Mouse (Mus musculus): ENCODE data around the gene Dnase1l1. TPM values are rescaled to one million over a fixed set of nuclear protein-coding genes. Genes with fewer than 3 reads are reported as not detected.
A peak's percentile ranks its signal among the peaks of the same experiment; 100 is the strongest.

Gene Dnase1l1
- polyA plus RNA-seq (2014; fragmentation: Nextera tagmentation; extraction: Ambion mirVana), result 4.6 and 6.2 TPM in 2 replicates

DNA sequence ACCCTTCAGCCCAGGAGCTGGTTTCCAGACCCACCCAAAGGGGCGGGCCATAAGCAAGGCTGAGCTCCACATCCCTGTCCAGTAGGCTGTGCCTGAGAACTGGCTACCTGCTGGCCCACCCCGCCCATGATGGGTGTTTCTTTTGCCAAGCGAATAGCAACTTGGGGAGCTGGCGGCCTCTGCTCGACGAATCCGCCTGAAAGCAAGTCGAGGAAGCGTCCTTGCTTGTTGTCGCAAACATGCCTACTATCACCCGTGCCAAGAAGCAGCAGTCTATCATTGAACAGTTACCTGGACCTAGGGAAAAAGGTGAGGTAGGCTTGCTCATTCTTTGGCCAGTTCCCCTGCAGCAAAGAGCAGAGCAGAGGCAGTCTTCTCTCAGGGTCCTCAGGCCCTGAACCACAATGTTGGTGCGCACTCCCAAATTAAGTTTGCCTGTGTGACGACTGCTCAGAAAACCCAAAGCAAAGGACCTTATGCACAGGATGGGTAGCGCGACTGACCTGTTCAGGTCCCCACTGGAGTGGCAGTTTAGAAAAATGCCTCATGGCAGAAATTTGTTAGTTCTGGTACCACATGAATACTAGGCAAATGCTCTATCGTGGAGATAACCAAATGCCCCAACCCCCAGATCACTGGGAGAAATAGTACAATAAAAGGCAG is at the start of gene Dnase1l1, which contains the start of gene Taz:
Gene Dnase1l1, minus strand, starts transcription at position 606 of the 663 bp plus-strand sequence.
Gene Taz, plus strand, starts transcription at position 181 of the 663 bp plus-strand sequence.
- 13% methylated on average over 16 of the region's 16 CpGs for WGBS
- H3K9me3 ChIP-seq (ENCODE audit: control insufficient read depth, low read length), result no peaks in the 10 kb centered on the region
- H3K27ac ChIP-seq (ENCODE audit: low read depth, low read length), result 0 out of 2 replicates have a peak within 1 kb of the TSS, but pooled peaks have one; percentile 3
- no peaks in the 10 kb centered on the region; the same call in 1 of the 2 replicates for H3K4me1 ChIP-seq (ENCODE audit: control insufficient read depth, insufficient read depth, low read length)
- peak within 1 kb of the TSS; percentile 65 for H3K4me2 ChIP-seq (ENCODE audit: low read depth)
- no peaks in the 10 kb centered on the region for H3K36me3 ChIP-seq (ENCODE audit: control insufficient read depth, insufficient read depth, low read length)
- no peaks in the 10 kb centered on the region for H3K27me3 ChIP-seq (ENCODE audit: control insufficient read depth, insufficient read depth, low read length)
- H3K9ac ChIP-seq (ENCODE audit: low read length), result peak within 1 kb of the TSS; percentile 71
- peak within 1 kb of the TSS; percentile 57 for H3K4me3 ChIP-seq (ENCODE audit: low read depth, low read length)
- DNase-seq (ENCODE audit: low spot score) (peak; percentile 56), ATAC-seq (ENCODE audit: insufficient read depth, low FRiP score, low TSS enrichment) (peak; percentile 66)

DNA sequence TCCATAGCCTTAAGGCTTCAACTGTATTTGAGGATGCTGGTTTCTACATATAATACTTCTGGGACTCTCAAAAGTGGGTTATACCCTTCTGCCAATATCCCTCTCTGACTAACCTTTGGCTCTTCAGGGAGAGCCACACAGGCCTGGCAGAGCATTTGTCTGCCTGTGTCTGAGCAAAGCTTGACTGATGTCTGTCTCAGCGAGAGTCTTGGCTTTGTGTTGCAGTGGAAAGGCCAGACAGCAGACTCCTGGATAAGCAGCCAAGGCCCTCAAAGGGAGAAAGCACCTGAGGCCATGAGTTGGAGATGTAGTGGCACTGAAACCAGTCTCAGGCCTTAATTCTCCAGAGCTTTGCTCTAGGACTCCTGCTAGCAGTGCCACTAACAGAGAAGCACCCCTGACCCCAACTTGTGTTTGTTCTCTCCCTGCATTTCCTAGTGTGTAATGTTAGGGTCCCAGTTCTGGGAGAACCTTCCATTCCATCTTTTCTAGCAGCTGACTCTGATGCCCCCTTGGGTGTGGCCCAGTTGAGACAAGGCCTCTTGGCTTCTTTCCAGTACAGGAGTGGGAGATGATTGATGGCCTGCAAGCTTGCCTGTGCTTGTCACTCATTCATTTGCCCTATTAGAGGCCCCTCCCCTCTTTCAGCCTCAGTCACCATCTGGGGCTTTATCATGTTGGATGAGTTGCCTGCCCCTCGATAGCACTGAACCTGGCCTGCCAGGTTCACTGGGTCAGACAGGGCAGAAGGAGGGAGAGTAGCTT is 48.2 kb upstream of the Dnase1l1 start:
- DNase-seq (ENCODE audit: low spot score) (no peak), ATAC-seq (ENCODE audit: insufficient read depth, low FRiP score, low TSS enrichment) (no peak)
- H3K9me3 ChIP-seq (ENCODE audit: control insufficient read depth, low read length), result no peaks in the 10 kb centered on the region
- peak overlapping the region; percentile 47 for H3K4me3 ChIP-seq (ENCODE audit: low read depth, low read length)
- peak overlapping the region; percentile 61 for H3K4me2 ChIP-seq (ENCODE audit: low read depth)
- no peak overlapping the region for H3K27ac ChIP-seq (ENCODE audit: low read depth, low read length)
- H3K27me3 ChIP-seq (ENCODE audit: control insufficient read depth, insufficient read depth, low read length), result no peaks in the 10 kb centered on the region
- H3K9ac ChIP-seq (ENCODE audit: low read length), result no peak overlapping the region
- no peaks in the 10 kb centered on the region for H3K36me3 ChIP-seq (ENCODE audit: control insufficient read depth, insufficient read depth, low read length)
- 0 out of 2 replicates have a peak, but pooled peaks cover 6% of the 10 kb centered on the region for H3K4me1 ChIP-seq (ENCODE audit: control insufficient read depth, insufficient read depth, low read length)
- 45% methylated on average over 2 of the region's 2 CpGs for WGBS

DNA sequence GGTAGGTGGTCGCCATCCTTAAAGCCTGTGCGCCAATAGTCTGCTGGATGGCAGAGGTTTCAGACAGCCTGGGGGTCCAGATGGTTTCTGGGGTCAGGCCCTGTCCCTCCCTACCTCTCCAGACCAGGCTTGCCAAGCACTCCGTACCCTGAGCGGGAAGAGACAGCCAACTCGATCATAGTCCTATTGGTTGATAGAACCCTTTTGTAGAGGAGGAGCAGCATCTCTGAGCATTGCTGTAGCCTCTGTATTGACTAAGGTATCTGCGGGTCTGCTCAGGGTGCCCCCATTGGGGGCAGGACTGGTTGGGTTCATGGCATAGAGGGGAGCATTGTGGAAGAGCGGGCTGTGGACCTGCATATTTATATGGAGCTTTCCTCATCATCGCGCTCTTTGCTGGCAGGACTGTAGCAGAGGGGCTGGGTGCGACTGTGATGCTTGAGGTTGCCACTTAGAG is 47.1 kb upstream of the Dnase1l1 start:
- Histone ChIP-seq H3K9me3 (ENCODE audit: control insufficient read depth, low read length) (no peaks in the 10 kb centered on the region), H3K27me3 (ENCODE audit: control insufficient read depth, insufficient read depth, low read length) (no peaks in the 10 kb centered on the region), H3K9ac (ENCODE audit: low read length) (peak overlapping the region; percentile 65), H3K4me3 (ENCODE audit: low read depth, low read length) (peak overlapping the region; percentile 47), H3K36me3 (ENCODE audit: control insufficient read depth, insufficient read depth, low read length) (no peaks in the 10 kb centered on the region), H3K4me1 (ENCODE audit: control insufficient read depth, insufficient read depth, low read length) (0 out of 2 replicates have a peak, but pooled peaks cover 6% of the 10 kb centered on the region), H3K4me2 (ENCODE audit: low read depth) (peak overlapping the region; percentile 61), H3K27ac (ENCODE audit: low read depth, low read length) (no peak overlapping the region)
- 24% methylated on average over 10 of the region's 10 CpGs for WGBS
- peak; percentile 33 for ATAC-seq (ENCODE audit: insufficient read depth, low FRiP score, low TSS enrichment)
- no peak for DNase-seq (ENCODE audit: low spot score)

DNA sequence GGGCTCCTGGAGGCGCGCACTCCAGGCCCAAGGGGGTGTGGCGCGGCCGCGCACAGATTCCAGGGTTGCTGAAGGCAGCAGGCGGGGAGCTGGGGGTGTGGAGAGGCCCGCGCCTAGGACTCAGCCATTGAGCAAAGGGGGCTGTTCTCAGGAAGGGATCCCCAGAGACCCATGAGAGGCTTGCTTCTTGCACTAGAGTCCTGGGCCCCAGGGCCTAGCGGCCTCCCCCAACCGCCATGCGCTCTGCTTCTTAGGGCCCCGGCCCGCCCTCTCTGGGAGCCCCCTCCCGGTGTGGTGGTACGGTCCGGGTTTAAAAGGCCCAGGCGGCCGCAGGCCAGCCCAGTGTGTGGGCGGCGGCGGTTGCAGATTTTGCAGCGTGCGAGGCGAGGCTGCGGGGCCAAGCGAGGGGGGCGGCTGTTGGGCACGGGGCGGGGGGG is 46.6 kb upstream of the Dnase1l1 start, which contains the start of gene Plxna3:
Gene Plxna3, plus strand, starts transcription at position 342 of the 437 bp plus-strand sequence.
- Histone ChIP-seq H3K27ac (ENCODE audit: low read depth, low read length) (peak within 1 kb of the TSS; percentile 67; the same call in 1 of the 2 replicates), H3K4me1 (ENCODE audit: control insufficient read depth, insufficient read depth, low read length) (0 out of 2 replicates have a peak, but pooled peaks cover 6% of the 10 kb centered on the region), H3K27me3 (ENCODE audit: control insufficient read depth, insufficient read depth, low read length) (no peaks in the 10 kb centered on the region), H3K4me3 (ENCODE audit: low read depth, low read length) (peak within 1 kb of the TSS; percentile 47), H3K36me3 (ENCODE audit: control insufficient read depth, insufficient read depth, low read length) (no peaks in the 10 kb centered on the region), H3K9me3 (ENCODE audit: control insufficient read depth, low read length) (no peaks in the 10 kb centered on the region), H3K4me2 (ENCODE audit: low read depth) (peak within 1 kb of the TSS; percentile 61), H3K9ac (ENCODE audit: low read length) (peak within 1 kb of the TSS; percentile 65)
- DNase-seq (ENCODE audit: low spot score) (peak; percentile 77), ATAC-seq (ENCODE audit: insufficient read depth, low FRiP score, low TSS enrichment) (peak; percentile 95)
- WGBS, result 13% methylated on average over 18 of the region's 30 CpGs

DNA sequence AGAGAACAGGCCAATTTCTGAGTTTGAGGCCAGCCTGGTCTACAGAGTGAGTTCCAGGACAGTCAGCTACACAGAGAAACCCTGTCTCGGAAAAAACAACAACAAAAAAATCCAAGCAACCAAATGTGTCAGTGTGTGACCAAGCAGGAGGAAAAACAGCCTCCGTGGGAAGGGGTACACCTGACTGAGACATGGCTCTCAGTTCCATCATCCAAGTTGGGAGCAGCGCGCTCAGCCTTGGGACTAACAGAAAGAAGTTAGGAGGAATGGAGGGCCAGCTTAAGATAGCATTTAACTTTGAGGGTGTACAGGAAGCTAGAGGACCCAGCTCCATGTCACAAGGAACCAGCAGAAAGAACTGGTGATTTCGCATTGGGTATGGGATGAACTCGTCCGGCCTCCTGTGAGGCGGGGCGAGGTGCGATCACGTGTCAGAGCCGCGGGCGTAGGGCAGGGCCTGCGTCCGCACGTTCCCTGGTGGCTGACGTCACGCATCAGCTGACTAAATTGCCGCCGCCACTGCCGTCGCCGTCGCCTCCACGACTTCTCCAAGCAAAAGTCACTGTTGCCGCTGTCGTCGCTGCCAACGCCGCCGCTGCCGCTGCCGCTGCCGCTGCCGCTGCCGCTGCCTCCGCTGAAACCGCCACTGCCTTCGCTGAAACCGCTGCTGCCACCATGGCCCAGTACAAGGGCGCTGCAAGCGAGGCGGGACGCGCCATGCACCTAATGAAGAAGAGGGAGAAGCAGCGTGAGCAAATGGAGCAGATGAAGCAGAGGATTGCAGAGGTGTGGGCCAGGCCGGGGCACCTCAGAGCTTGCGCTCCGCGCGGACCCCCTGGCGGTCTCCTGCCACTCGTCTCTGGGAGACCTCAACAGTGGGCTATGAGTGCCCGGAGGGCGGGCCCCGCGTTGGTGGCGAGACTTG is 30.7 kb upstream of the Dnase1l1 start, which contains the start of gene Fam50a:
Gene Fam50a, plus strand, starts transcription at position 494 of the 925 bp plus-strand sequence.
- peaks cover 2% of the 10 kb centered on the region; the same call in 1 of the 2 replicates for H3K36me3 ChIP-seq (ENCODE audit: control insufficient read depth, insufficient read depth, low read length)
- no peaks in the 10 kb centered on the region for H3K27me3 ChIP-seq (ENCODE audit: control insufficient read depth, insufficient read depth, low read length)
- H3K4me2 ChIP-seq (ENCODE audit: low read depth), result peak within 1 kb of the TSS; percentile 67
- no peaks in the 10 kb centered on the region for H3K9me3 ChIP-seq (ENCODE audit: control insufficient read depth, low read length)
- peak; percentile 96 for ATAC-seq (ENCODE audit: insufficient read depth, low FRiP score, low TSS enrichment)
- H3K27ac ChIP-seq (ENCODE audit: low read depth, low read length), result 0 out of 2 replicates have a peak within 1 kb of the TSS, but pooled peaks have one; percentile 29
- H3K9ac ChIP-seq (ENCODE audit: low read length), result peak within 1 kb of the TSS; percentile 54
- peak; percentile 88 for DNase-seq (ENCODE audit: low spot score)
- peak within 1 kb of the TSS; percentile 49 for H3K4me3 ChIP-seq (ENCODE audit: low read depth, low read length)
- H3K4me1 ChIP-seq (ENCODE audit: control insufficient read depth, insufficient read depth, low read length), result no peaks in the 10 kb centered on the region
- 19% methylated on average over 41 of the region's 59 CpGs for WGBS

DNA sequence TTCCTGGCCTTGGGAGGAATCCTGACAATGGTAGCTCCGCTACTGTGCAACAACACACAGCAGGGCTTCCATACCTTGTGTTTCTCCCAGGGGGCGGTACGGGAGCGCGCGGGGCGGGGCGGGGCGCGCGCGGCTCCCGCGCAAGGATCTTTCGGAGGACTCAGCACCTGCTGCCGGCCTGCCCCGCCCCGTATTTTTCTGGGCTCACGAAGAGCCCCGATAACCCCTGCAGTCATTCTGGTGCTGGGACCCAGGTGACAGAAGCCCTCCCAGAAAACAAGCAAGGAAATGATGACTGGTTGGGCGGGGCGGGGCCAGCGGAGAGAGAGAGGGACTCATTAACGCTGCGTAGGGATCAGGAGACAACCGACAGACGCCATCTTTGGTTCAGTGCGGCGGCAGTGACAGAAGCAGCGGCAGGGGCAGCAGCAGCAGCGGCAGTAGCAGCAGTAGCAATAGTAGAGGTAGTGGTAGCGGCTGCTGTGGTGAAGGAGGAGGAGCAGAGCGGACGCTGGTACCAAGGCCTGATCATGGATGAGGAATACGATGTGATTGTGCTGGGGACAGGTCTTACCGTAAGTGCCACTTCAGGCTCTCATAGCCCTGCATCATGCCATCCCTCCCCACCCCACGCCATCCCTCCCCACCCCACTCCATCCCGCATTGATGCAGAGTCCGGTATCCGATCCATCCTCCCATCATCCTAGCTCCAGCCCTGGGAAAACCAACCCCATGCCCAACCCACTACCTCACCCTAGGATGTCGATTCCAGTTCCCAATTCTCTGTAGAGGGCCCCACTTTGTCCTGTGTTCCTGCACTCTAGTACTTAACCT is 22.9 kb upstream of the Dnase1l1 start, which contains the start of gene Gdi1:
Gene Gdi1, plus strand, starts transcription at position 132 of the 834 bp plus-strand sequence.
- 17% methylated on average over 41 of the region's 41 CpGs for WGBS
- peak; percentile 86 for DNase-seq (ENCODE audit: low spot score)
- H3K36me3 ChIP-seq (ENCODE audit: control insufficient read depth, insufficient read depth, low read length), result peaks cover 2% of the 10 kb centered on the region; the same call in 1 of the 2 replicates

DNA sequence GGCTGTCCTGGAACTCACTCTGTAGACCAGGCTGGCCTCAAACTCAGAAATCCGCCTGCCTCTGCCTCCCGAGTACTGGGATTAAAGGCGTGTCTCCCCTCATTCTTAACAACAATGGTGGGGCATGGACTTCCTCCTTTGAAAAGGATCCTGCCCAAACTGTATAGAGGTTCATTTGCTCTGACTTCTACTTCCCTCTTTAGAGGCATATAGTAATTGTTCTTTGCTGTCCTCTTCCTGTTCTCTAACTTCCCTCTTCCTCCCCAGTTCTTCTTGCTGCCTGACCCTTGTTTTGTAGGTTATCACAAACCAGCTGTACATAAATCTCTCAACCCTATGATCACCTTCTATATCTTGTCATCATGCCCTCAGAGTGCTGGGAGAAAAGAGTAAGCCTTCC is 17.6 kb upstream of the Dnase1l1 start:
- no peak for DNase-seq (ENCODE audit: low spot score)
- no peaks in the 10 kb centered on the region for H3K36me3 ChIP-seq (ENCODE audit: control insufficient read depth, insufficient read depth, low read length)
- WGBS, result 76% methylated on average over 3 of the region's 3 CpGs

More for the DNA sequence above, 22.9 kb upstream of the Dnase1l1 start, which contains the start of gene Gdi1:
- peak within 1 kb of the TSS; percentile 74 for H3K9ac ChIP-seq (ENCODE audit: low read length)
- H3K4me2 ChIP-seq (ENCODE audit: low read depth), result peak within 1 kb of the TSS; percentile 57
- peak; percentile 76 for ATAC-seq (ENCODE audit: insufficient read depth, low FRiP score, low TSS enrichment)
- no peaks in the 10 kb centered on the region for H3K27me3 ChIP-seq (ENCODE audit: control insufficient read depth, insufficient read depth, low read length)
- H3K9me3 ChIP-seq (ENCODE audit: control insufficient read depth, low read length), result no peaks in the 10 kb centered on the region
- peak within 1 kb of the TSS; percentile 57 for H3K4me3 ChIP-seq (ENCODE audit: low read depth, low read length)
- H3K27ac ChIP-seq (ENCODE audit: low read depth, low read length), result peak within 1 kb of the TSS; percentile 82
- no peaks in the 10 kb centered on the region; the same call in 1 of the 2 replicates for H3K4me1 ChIP-seq (ENCODE audit: control insufficient read depth, insufficient read depth, low read length)

More for the DNA sequence above, 17.6 kb upstream of the Dnase1l1 start:
- H3K9ac ChIP-seq (ENCODE audit: low read length), result no peak overlapping the region
- H3K4me3 ChIP-seq (ENCODE audit: low read depth, low read length), result no peak overlapping the region
- ATAC-seq (ENCODE audit: insufficient read depth, low FRiP score, low TSS enrichment), result no peak
- H3K27ac ChIP-seq (ENCODE audit: low read depth, low read length), result no peak overlapping the region
- H3K4me2 ChIP-seq (ENCODE audit: low read depth), result no peak overlapping the region
- H3K4me1 ChIP-seq (ENCODE audit: control insufficient read depth, insufficient read depth, low read length), result no peaks in the 10 kb centered on the region
- H3K27me3 ChIP-seq (ENCODE audit: control insufficient read depth, insufficient read depth, low read length), result no peaks in the 10 kb centered on the region
- H3K9me3 ChIP-seq (ENCODE audit: control insufficient read depth, low read length), result no peaks in the 10 kb centered on the region

Measured in neural tube, embryonic 11.5 days (tissue).